Mouse (Mus musculus): ENCODE measurements around the gene Snx14. TPM values are rescaled to one million over a fixed set of nuclear protein-coding genes. Genes with fewer than 3 reads are reported as not detected.

Snx14 gene
- polyA plus RNA-seq, 1 experiment from 2014 or later = 30.6 TPM

DNA sequence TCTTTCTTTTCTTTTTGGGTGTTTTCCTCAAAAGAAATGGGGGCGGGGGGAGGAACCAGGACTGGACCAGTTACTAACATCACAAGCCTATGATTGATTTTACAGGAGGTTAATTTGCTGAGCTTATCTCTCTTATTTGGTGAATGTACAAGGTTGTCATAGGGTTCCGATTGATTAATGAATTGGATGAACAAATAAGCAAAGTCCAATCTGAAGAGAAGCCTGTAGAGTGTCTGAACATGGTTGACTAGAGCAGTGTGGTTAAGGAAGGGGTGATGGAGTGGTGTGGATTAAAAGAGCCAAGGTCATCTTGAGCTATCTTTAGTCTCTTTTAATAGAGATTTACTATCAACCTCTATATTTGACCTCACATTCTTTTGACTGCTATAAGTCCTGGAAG is 94.3 kb downstream of the Snx14 start:
- no peak for ATAC-seq (ENCODE audit: insufficient number of reproducible peaks, insufficient read depth, low FRiP score, low read depth)
- Histone ChIP-seq H3K36me3 (ENCODE audit: control insufficient read depth, insufficient read depth, low read length) (no peaks in the 10 kb centered on the region), H3K9ac (ENCODE audit: low read length) (no peak overlapping the region), H3K4me1 (ENCODE audit: control insufficient read depth in 2 of 2, insufficient read depth in 2 of 2, low read length in 2 of 2) (peaks cover 0 to 5% of the 10 kb centered on the region in 2 experiments; a peak in 3 of 4 replicates), H3K27me3 (ENCODE audit: control insufficient read depth, insufficient read depth, low read length) (no peaks in the 10 kb centered on the region), H3K4me3 (ENCODE audit: control insufficient read depth in 1 of 2, insufficient read depth in 1 of 2, low read depth in 1 of 2, low read length in 2 of 2) (no peak overlapping the region), H3K27ac (replicated peaks in 1 of 2; ENCODE audit: control insufficient read depth in 1 of 2, insufficient read depth in 1 of 2, low read depth in 2 of 2, low read length in 2 of 2) (no peak overlapping the region), H3K4me2 (ENCODE audit: low read length) (no peak overlapping the region), H3K9me3 (ENCODE audit: control insufficient read depth, low read length) (no peaks in the 10 kb centered on the region)
- 91% methylated on average over 2 of the region's 2 CpGs for WGBS

DNA sequence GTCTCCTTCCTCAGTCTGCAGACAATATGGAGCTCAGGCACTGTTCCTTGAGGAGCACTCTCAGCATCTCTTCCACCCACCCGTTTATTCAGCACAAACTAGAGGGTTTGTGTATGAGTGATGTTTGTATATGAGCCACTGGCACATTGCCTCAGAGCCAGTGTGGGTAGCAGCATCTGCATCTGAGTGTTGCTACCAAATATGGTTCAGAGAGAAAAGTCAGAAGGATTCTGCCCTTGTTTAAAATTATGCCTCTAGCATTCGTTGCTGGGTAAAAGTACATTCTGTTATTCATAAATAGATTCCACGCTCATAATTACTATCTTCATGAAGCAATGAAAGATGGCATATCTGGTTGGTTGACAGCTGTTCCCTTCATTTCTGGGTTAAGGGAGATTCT is 96.1 kb downstream of the Snx14 start:
- H3K4me2 ChIP-seq (ENCODE audit: low read length) = no peak overlapping the region
- 85% methylated on average over 3 of the region's 3 CpGs for WGBS
- ATAC-seq (ENCODE audit: insufficient number of reproducible peaks, insufficient read depth, low FRiP score, low read depth) = no peak

DNA sequence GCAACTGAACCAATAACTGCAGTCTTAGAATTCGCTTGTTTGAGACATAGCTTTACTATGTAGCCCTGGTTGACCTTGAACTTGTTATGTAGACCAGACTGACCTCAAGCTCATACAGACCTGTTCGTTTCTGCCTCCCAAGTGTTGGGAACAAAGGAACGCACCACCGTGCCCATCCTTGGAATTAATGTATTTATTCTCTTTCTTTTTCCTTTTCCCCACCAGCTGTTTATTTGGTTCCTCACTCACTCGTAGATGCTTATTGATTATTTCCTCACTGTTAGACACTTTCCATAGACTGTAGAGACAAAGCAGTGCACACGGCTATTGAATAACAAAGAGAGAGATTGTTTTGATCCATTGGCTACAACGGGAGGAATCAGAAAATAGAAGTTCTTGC is 96.5 kb downstream of the Snx14 start:
- Histone ChIP-seq H3K9me3 (ENCODE audit: control insufficient read depth, low read length) (no peaks in the 10 kb centered on the region), H3K4me1 (ENCODE audit: control insufficient read depth in 2 of 2, insufficient read depth in 2 of 2, low read length in 2 of 2) (peaks cover 0 to 5% of the 10 kb centered on the region in 2 experiments; a peak in 3 of 4 replicates), H3K36me3 (ENCODE audit: control insufficient read depth, insufficient read depth, low read length) (no peaks in the 10 kb centered on the region), H3K4me2 (ENCODE audit: low read length) (no peak overlapping the region), H3K9ac (ENCODE audit: low read length) (no peak overlapping the region), H3K4me3 (ENCODE audit: control insufficient read depth in 1 of 2, insufficient read depth in 1 of 2, low read depth in 1 of 2, low read length in 2 of 2) (no peak overlapping the region), H3K27ac (replicated peaks in 1 of 2; ENCODE audit: control insufficient read depth in 1 of 2, insufficient read depth in 1 of 2, low read depth in 2 of 2, low read length in 2 of 2) (no peak overlapping the region), H3K27me3 (ENCODE audit: control insufficient read depth, insufficient read depth, low read length) (no peaks in the 10 kb centered on the region)
- no peak for ATAC-seq (ENCODE audit: insufficient number of reproducible peaks, insufficient read depth, low FRiP score, low read depth)
- WGBS = 77% methylated on average over 7 of the region's 7 CpGs

More for the DNA sequence above, 96.1 kb downstream of the Snx14 start:
- H3K27ac ChIP-seq (replicated peaks in 1 of 2; ENCODE audit: control insufficient read depth in 1 of 2, insufficient read depth in 1 of 2, low read depth in 2 of 2, low read length in 2 of 2) = no peak overlapping the region
- no peaks in the 10 kb centered on the region for H3K9me3 ChIP-seq (ENCODE audit: control insufficient read depth, low read length)
- H3K36me3 ChIP-seq (ENCODE audit: control insufficient read depth, insufficient read depth, low read length) = no peaks in the 10 kb centered on the region
- no peaks in the 10 kb centered on the region for H3K27me3 ChIP-seq (ENCODE audit: control insufficient read depth, insufficient read depth, low read length)
- peaks cover 0 to 5% of the 10 kb centered on the region in 2 experiments; a peak in 3 of 4 replicates for H3K4me1 ChIP-seq (ENCODE audit: control insufficient read depth in 2 of 2, insufficient read depth in 2 of 2, low read length in 2 of 2)
- no peak overlapping the region for H3K9ac ChIP-seq (ENCODE audit: low read length)
- H3K4me3 ChIP-seq (ENCODE audit: control insufficient read depth in 1 of 2, insufficient read depth in 1 of 2, low read depth in 1 of 2, low read length in 2 of 2) = no peak overlapping the region

DNA sequence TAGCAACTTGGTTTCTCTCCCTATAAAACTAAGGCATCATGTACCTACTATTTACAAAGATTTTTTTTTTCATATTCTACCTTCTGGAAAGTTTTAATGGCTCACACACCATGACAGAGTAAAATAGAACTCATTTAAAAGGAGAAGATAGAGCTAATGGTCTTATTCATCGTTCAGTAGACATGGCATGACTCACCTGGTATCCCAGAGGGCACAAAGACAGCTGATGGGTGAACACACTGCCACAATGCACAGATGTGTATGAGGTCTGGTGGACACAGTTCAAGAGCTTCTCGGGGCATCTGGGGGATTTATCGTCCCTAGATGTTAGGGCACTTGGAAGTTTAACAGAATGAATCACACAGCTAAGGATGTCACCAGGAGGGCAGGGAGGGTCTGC is 97.9 kb downstream of the Snx14 start:
- H3K4me2 ChIP-seq (ENCODE audit: low read length) = no peak overlapping the region
- peaks cover 0 to 5% of the 10 kb centered on the region in 2 experiments; a peak in 2 of 4 replicates for H3K4me1 ChIP-seq (ENCODE audit: control insufficient read depth in 2 of 2, insufficient read depth in 2 of 2, low read length in 2 of 2)
- H3K9me3 ChIP-seq (ENCODE audit: control insufficient read depth, low read length) = no peaks in the 10 kb centered on the region
- no peak overlapping the region for H3K4me3 ChIP-seq (ENCODE audit: control insufficient read depth in 1 of 2, insufficient read depth in 1 of 2, low read depth in 1 of 2, low read length in 2 of 2)
- no peak overlapping the region for H3K9ac ChIP-seq (ENCODE audit: low read length)
- H3K27ac ChIP-seq (replicated peaks in 1 of 2; ENCODE audit: control insufficient read depth in 1 of 2, insufficient read depth in 1 of 2, low read depth in 2 of 2, low read length in 2 of 2) = no peak overlapping the region
- H3K27me3 ChIP-seq (ENCODE audit: control insufficient read depth, insufficient read depth, low read length) = no peaks in the 10 kb centered on the region
- 81% methylated on average over 3 of the region's 3 CpGs for WGBS
- no peak for ATAC-seq (ENCODE audit: insufficient number of reproducible peaks, insufficient read depth, low FRiP score, low read depth)
- no peaks in the 10 kb centered on the region for H3K36me3 ChIP-seq (ENCODE audit: control insufficient read depth, insufficient read depth, low read length)

DNA sequence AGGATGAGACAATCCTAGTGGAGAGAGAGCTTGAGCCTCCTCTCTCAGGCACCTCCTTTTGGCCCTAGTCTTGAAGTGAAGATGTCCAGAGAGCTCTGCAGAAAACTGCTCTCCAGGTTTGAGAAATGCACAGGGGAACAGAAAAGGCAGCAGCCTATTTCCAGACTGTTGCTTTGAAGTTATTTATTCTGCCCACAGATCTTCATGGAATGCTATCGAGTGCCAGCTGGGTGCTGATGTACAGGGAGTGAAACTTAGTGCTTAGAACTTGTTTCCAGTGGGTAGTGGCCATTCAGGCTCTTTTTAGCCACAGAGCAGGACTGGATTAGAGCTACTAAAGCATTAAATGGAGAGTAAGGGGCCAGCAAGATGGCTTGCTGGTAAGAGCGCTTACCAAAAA is 102.9 kb downstream of the Snx14 start:
- no peak overlapping the region for H3K4me2 ChIP-seq (ENCODE audit: low read length)
- H3K9me3 ChIP-seq (ENCODE audit: control insufficient read depth, low read length) = no peaks in the 10 kb centered on the region
- 0 out of 4 replicates have a peak, but pooled peaks cover 0 to 2% of the 10 kb centered on the region in 2 experiments for H3K4me1 ChIP-seq (ENCODE audit: control insufficient read depth in 2 of 2, insufficient read depth in 2 of 2, low read length in 2 of 2)
- no peaks in the 10 kb centered on the region for H3K36me3 ChIP-seq (ENCODE audit: control insufficient read depth, insufficient read depth, low read length)
- no peak for ATAC-seq (ENCODE audit: insufficient number of reproducible peaks, insufficient read depth, low FRiP score, low read depth)
- no peak overlapping the region for H3K4me3 ChIP-seq (ENCODE audit: control insufficient read depth in 1 of 2, insufficient read depth in 1 of 2, low read depth in 1 of 2, low read length in 2 of 2)
- 40% methylated on average over 1 of the region's 2 CpGs for WGBS
- no peak overlapping the region for H3K9ac ChIP-seq (ENCODE audit: low read length)
- no peaks in the 10 kb centered on the region for H3K27me3 ChIP-seq (ENCODE audit: control insufficient read depth, insufficient read depth, low read length)
- H3K27ac ChIP-seq (replicated peaks in 1 of 2; ENCODE audit: control insufficient read depth in 1 of 2, insufficient read depth in 1 of 2, low read depth in 2 of 2, low read length in 2 of 2) = no peak overlapping the region

DNA sequence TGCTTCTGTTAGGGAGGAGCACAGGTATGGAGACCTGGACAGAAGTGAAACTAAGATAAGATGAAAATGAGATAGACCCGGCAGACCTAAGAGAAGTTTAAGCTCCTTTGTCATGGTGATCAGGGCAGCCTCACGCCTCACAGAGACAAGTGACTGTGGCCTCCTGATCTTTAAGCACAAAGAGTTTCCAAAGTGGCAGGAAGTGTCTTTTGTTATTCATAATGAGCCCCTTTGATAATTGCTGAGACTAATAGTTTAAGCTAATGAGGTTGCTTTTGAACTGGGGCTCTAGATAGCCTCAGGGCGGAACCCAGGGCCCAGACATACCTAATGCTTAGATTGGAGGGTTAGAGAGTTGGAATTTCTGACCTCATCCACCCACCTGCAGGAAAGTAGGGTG is 106.3 kb downstream of the Snx14 start:
- H3K27me3 ChIP-seq (ENCODE audit: control insufficient read depth, insufficient read depth, low read length) = no peaks in the 10 kb centered on the region
- H3K27ac ChIP-seq (replicated peaks in 1 of 2; ENCODE audit: control insufficient read depth in 1 of 2, insufficient read depth in 1 of 2, low read depth in 2 of 2, low read length in 2 of 2) = no peak overlapping the region
- WGBS = 52% methylated on average over 3 of the region's 3 CpGs
- no peak overlapping the region for H3K4me3 ChIP-seq (ENCODE audit: control insufficient read depth in 1 of 2, insufficient read depth in 1 of 2, low read depth in 1 of 2, low read length in 2 of 2)
- H3K9ac ChIP-seq (ENCODE audit: low read length) = no peak overlapping the region
- ATAC-seq (ENCODE audit: insufficient number of reproducible peaks, insufficient read depth, low FRiP score, low read depth) = no peak
- no peaks in the 10 kb centered on the region for H3K9me3 ChIP-seq (ENCODE audit: control insufficient read depth, low read length)
- no peak overlapping the region for H3K4me2 ChIP-seq (ENCODE audit: low read length)
- no peaks in the 10 kb centered on the region for H3K36me3 ChIP-seq (ENCODE audit: control insufficient read depth, insufficient read depth, low read length)
- H3K4me1 ChIP-seq (ENCODE audit: control insufficient read depth in 2 of 2, insufficient read depth in 2 of 2, low read length in 2 of 2) = peaks cover 2 to 16% of the 10 kb centered on the region in 2 experiments; a peak in 3 of 4 replicates

DNA sequence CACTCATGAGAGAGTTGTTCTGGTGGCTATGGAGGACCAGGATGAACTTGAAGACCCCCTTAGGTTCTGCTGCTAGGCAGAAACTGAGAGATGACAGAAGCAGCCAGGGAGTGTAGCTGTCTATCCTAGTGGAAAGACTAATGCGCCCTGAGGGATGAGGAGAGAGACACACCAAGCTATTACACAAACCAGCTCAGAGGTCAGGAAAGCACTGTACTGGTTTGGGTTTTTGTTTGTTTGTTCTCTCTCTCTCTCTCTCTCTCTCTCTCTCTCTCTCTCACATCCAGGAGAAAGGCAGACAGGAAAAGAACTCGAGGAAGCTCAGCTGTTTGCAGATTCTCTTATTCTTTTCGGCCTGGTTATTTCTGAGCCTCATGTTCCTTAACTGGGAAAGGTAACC is 108.4 kb downstream of the Snx14 start:
- no peaks in the 10 kb centered on the region for H3K27me3 ChIP-seq (ENCODE audit: control insufficient read depth, insufficient read depth, low read length)
- no peaks in the 10 kb centered on the region for H3K9me3 ChIP-seq (ENCODE audit: control insufficient read depth, low read length)
- peaks cover 2 to 18% of the 10 kb centered on the region in 2 experiments for H3K4me1 ChIP-seq (ENCODE audit: control insufficient read depth in 2 of 2, insufficient read depth in 2 of 2, low read length in 2 of 2)
- no peak overlapping the region for H3K4me2 ChIP-seq (ENCODE audit: low read length)
- no peak overlapping the region for H3K27ac ChIP-seq (replicated peaks in 1 of 2; ENCODE audit: control insufficient read depth in 1 of 2, insufficient read depth in 1 of 2, low read depth in 2 of 2, low read length in 2 of 2)
- ATAC-seq (ENCODE audit: insufficient number of reproducible peaks, insufficient read depth, low FRiP score, low read depth) = no peak
- no peak overlapping the region for H3K4me3 ChIP-seq (ENCODE audit: control insufficient read depth in 1 of 2, insufficient read depth in 1 of 2, low read depth in 1 of 2, low read length in 2 of 2)
- H3K9ac ChIP-seq (ENCODE audit: low read length) = no peak overlapping the region
- 85% methylated on average over 3 of the region's 3 CpGs for WGBS
- no peaks in the 10 kb centered on the region for H3K36me3 ChIP-seq (ENCODE audit: control insufficient read depth, insufficient read depth, low read length)

DNA sequence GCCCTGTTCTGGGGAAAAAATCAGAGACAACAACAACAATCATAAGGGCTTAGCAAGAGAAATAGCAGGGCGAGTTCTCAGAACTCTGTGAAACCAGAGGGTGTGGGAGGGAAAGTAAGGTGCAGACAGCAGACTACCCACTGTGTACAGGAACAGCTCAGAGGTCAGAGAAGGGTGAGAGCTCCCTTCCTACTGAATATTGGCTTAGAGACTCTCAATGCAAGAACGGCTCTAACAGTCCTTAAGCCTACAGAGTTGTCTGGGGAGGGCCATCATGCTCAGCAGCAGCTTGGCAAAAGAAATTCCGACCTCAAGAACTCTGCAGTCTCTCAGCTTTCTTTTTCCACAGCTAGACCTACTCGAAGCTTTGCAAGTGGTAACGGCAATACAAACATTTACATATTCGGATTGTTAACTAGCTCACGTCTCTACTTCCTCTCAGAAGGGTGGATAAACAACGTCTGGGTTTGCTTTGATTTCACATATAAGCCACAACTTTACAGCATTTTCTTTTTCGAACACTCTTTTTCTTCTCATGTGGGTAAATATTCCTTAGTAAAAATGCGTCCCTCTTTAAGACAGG is 109.5 kb downstream of the Snx14 start:
- no peak overlapping the region for H3K27ac ChIP-seq (replicated peaks in 1 of 2; ENCODE audit: control insufficient read depth in 1 of 2, insufficient read depth in 1 of 2, low read depth in 2 of 2, low read length in 2 of 2)
- peak overlapping the region; percentile 34 for H3K9ac ChIP-seq (ENCODE audit: low read length)
- no peaks in the 10 kb centered on the region for H3K9me3 ChIP-seq (ENCODE audit: control insufficient read depth, low read length)
- H3K4me3 ChIP-seq (ENCODE audit: control insufficient read depth in 1 of 2, insufficient read depth in 1 of 2, low read depth in 1 of 2, low read length in 2 of 2) = no peak overlapping the region
- 41% methylated on average over 10 of the region's 10 CpGs for WGBS
- H3K27me3 ChIP-seq (ENCODE audit: control insufficient read depth, insufficient read depth, low read length) = no peaks in the 10 kb centered on the region
- ATAC-seq (ENCODE audit: insufficient number of reproducible peaks, insufficient read depth, low FRiP score, low read depth) = no peak
- H3K4me1 ChIP-seq (ENCODE audit: control insufficient read depth in 2 of 2, insufficient read depth in 2 of 2, low read length in 2 of 2) = peaks cover 2 to 18% of the 10 kb centered on the region in 2 experiments
- no peaks in the 10 kb centered on the region for H3K36me3 ChIP-seq (ENCODE audit: control insufficient read depth, insufficient read depth, low read length)
- H3K4me2 ChIP-seq (ENCODE audit: low read length) = peak overlapping the region; percentile 21; the same call in 1 of the 2 replicates

All from heart, embryonic 14.5 days (tissue).